21 mouse cellular contexts compared by ENCODE assay signal in the genomic region with DNA sequence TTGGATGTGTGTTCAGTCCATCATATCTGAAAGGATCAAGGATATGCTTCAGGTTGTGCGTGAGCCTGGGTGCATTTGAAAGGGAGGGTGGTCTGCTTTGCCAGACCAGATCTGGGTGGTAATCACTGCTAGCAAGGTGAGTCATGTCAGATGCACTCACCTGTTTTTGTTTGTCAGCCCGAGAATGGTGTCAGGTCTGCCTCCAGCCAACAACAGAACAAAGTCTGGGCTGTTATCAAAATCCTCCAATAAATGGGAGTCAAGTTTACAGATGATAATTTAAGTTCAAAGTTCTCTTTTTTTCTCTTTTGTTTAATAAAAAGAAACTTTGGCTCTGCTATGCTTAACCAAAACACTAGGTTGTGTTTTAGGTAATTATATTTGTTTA.
A peak's percentile ranks its signal among the peaks of the same experiment; 100 is the strongest.
DNase-seq lines count a peak whose midpoint lies in the region; ATAC-seq and TF ChIP-seq lines count a peak whose summit lies in the region.
"Had no signal": no experiment of that assay in that cellular context is flagged by ENCODE, and none has a peak within 500 bp of the region (broad histone marks: within the 10 kb centered on the region; RNA-seq: fewer than 3 reads in every experiment).

No protein-coding gene starts in this region.

- H3K79me2 ChIP-seq in C2C12 (ENCODE audit: control insufficient read depth, insufficient read depth) (no peaks in the 10 kb centered on the region), myocyte (ENCODE audit: control insufficient read depth, insufficient read depth) (no peaks in the 10 kb centered on the region)

- H3K27ac ChIP-seq in intestine, embryonic 15.5 days: no peak overlapping the region
- H3K27ac ChIP-seq in intestine, postnatal 0 days (ENCODE audit: low read depth, low read length): no peak overlapping the region
- 0 out of 2 replicates have a peak overlapping the region, but pooled peaks have one; percentile 10 for H3K27ac ChIP-seq in embryonic fibroblast, embryonic 13.5 days (ENCODE audit: insufficient read depth, low read length)
- H3K27ac ChIP-seq in forebrain, embryonic 16.5 days (ENCODE audit: low read length): no peak overlapping the region
- H3K27ac ChIP-seq: embryonic facial prominence, embryonic 12.5 days; embryonic facial prominence, embryonic 15.5 days; forebrain, embryonic 12.5 days; forebrain, embryonic 15.5 days; hindbrain, embryonic 12.5 days; hindbrain, embryonic 15.5 days had no signal

- WGBS in intestine, embryonic 15.5 days: 66% methylated on average over 2 of the region's 2 CpGs
- 63% methylated on average over 2 of the region's 2 CpGs for WGBS in intestine, postnatal 0 days
- WGBS in forebrain, embryonic 16.5 days: 80% methylated on average over 2 of the region's 2 CpGs

- H3K4me3 ChIP-seq in intestine, embryonic 15.5 days (replicated peaks): no peak overlapping the region
- H3K4me3 ChIP-seq in intestine, postnatal 0 days (ENCODE audit: low read depth, low read length): no peak overlapping the region
- H3K4me3 ChIP-seq in C2C12 (ENCODE audit: insufficient read depth, poor library complexity, severe bottlenecking) (no peak overlapping the region), myocyte (no peak overlapping the region)
- H3K4me3 ChIP-seq in embryonic fibroblast, embryonic 13.5 days (ENCODE audit: insufficient read depth, low read length): no peak overlapping the region
- H3K4me3 ChIP-seq in forebrain, embryonic 16.5 days (replicated peaks; ENCODE audit: low read length): no peak overlapping the region
- H3K4me3 ChIP-seq: embryonic facial prominence, embryonic 12.5 days; embryonic facial prominence, embryonic 15.5 days; erythroblast, embryonic 14.5 days; forebrain, embryonic 12.5 days; forebrain, embryonic 15.5 days; hindbrain, embryonic 12.5 days; hindbrain, embryonic 15.5 days had no signal

- ATAC-seq in intestine, embryonic 15.5 days: peak; percentile 65; the same call in 1 of the 2 replicates
- no peak for ATAC-seq in intestine, postnatal 0 days
- ATAC-seq in forebrain, embryonic 16.5 days: no peak
- ATAC-seq: forebrain, embryonic 15.5 days; Patski had no signal

- H3K79me3 ChIP-seq in C2C12 (ENCODE audit: low read depth): no peaks in the 10 kb centered on the region

- H3K27me3 ChIP-seq in intestine, embryonic 15.5 days (replicated peaks): no peaks in the 10 kb centered on the region
- no peaks in the 10 kb centered on the region for H3K27me3 ChIP-seq in intestine, postnatal 0 days (replicated peaks; ENCODE audit: control insufficient read depth, insufficient read depth, low read length)
- no peaks in the 10 kb centered on the region for H3K27me3 ChIP-seq in C2C12 (ENCODE audit: control insufficient read depth, insufficient read depth, insufficient read length)
- no peaks in the 10 kb centered on the region for H3K27me3 ChIP-seq in myocyte (ENCODE audit: control insufficient read depth, insufficient read depth, insufficient read length)
- H3K27me3 ChIP-seq in forebrain, embryonic 16.5 days (replicated peaks; ENCODE audit: control insufficient read depth, insufficient read depth, low read length): no peaks in the 10 kb centered on the region
- H3K27me3 ChIP-seq: CH12.LX; embryonic facial prominence, embryonic 12.5 days; embryonic facial prominence, embryonic 15.5 days; forebrain, embryonic 12.5 days; forebrain, embryonic 15.5 days; hindbrain, embryonic 12.5 days; hindbrain, embryonic 15.5 days had no signal

- no peak for TF ChIP-seq CTCF in intestine, postnatal 0 days (IDR thresholded peaks at IDR 0.05; ENCODE audit: low read depth)
- TF ChIP-seq CTCF in C2C12 (IDR thresholded peaks at IDR 0.05; ENCODE audit: control insufficient read depth, insufficient read depth, insufficient read length): no peak
- no peak for TF ChIP-seq CTCF in embryonic fibroblast, embryonic 13.5 days (IDR thresholded peaks at IDR 0.05; ENCODE audit: borderline replicate concordance, insufficient read depth, low read length)

- no peaks in the 10 kb centered on the region for H3K4me1 ChIP-seq in intestine, embryonic 15.5 days (replicated peaks)
- no peaks in the 10 kb centered on the region for H3K4me1 ChIP-seq in intestine, postnatal 0 days (replicated peaks; ENCODE audit: control insufficient read depth, insufficient read depth, low read length)
- H3K4me1 ChIP-seq in embryonic fibroblast, embryonic 13.5 days (ENCODE audit: control insufficient read depth, insufficient read depth, low read length): peaks cover 3% of the 10 kb centered on the region; the same call in 1 of the 2 replicates
- H3K4me1 ChIP-seq in forebrain, embryonic 16.5 days (replicated peaks; ENCODE audit: control insufficient read depth, insufficient read depth, low read length): no peaks in the 10 kb centered on the region
- H3K4me1 ChIP-seq: embryonic facial prominence, embryonic 12.5 days; embryonic facial prominence, embryonic 15.5 days; forebrain, embryonic 12.5 days; forebrain, embryonic 15.5 days; hindbrain, embryonic 12.5 days; hindbrain, embryonic 15.5 days had no signal

- no peaks in the 10 kb centered on the region for H3K9me3 ChIP-seq in intestine, embryonic 15.5 days
- H3K9me3 ChIP-seq in intestine, postnatal 0 days (ENCODE audit: control insufficient read depth): no peaks in the 10 kb centered on the region
- no peaks in the 10 kb centered on the region for H3K9me3 ChIP-seq in forebrain, embryonic 16.5 days (ENCODE audit: control insufficient read depth, low read length)
- H3K9me3 ChIP-seq: embryonic facial prominence, embryonic 12.5 days; embryonic facial prominence, embryonic 15.5 days; forebrain, embryonic 12.5 days; forebrain, embryonic 15.5 days; G1E; hindbrain, embryonic 12.5 days; hindbrain, embryonic 15.5 days had no signal

- TF ChIP-seq POLR2A in embryonic fibroblast, embryonic 13.5 days (IDR thresholded peaks at IDR 0.05; ENCODE audit: low read depth, low read length): no peak
- no peak for TF ChIP-seq POLR2A in myocyte (IDR thresholded peaks at IDR 0.05; ENCODE audit: insufficient read length, low read depth)

- H3K9ac ChIP-seq in intestine, embryonic 15.5 days: no peak overlapping the region
- H3K9ac ChIP-seq in intestine, postnatal 0 days (ENCODE audit: low read depth, low read length): no peak overlapping the region
- no peak overlapping the region for H3K9ac ChIP-seq in forebrain, embryonic 16.5 days (replicated peaks; ENCODE audit: low read depth, low read length)
- H3K9ac ChIP-seq: embryonic facial prominence, embryonic 12.5 days; embryonic facial prominence, embryonic 15.5 days; forebrain, embryonic 12.5 days; forebrain, embryonic 15.5 days; hindbrain, embryonic 12.5 days; hindbrain, embryonic 15.5 days had no signal

- DNase-seq in adipocyte (ENCODE audit: low spot score): no peak
- DNase-seq: cerebellum, adult 11-12 months; cerebellum, adult 8-10 months; gastrocnemius, postnatal 14 days had no signal

- H3K36me3 ChIP-seq in intestine, embryonic 15.5 days: no peaks in the 10 kb centered on the region
- H3K36me3 ChIP-seq in intestine, postnatal 0 days (ENCODE audit: control insufficient read depth, insufficient read depth): no peaks in the 10 kb centered on the region
- no peaks in the 10 kb centered on the region for H3K36me3 ChIP-seq in C2C12 (ENCODE audit: control insufficient read depth, insufficient read depth)
- no peaks in the 10 kb centered on the region for H3K36me3 ChIP-seq in myocyte (ENCODE audit: control insufficient read depth, insufficient read depth)
- no peaks in the 10 kb centered on the region for H3K36me3 ChIP-seq in forebrain, embryonic 16.5 days (ENCODE audit: control insufficient read depth, insufficient read depth)
- H3K36me3 ChIP-seq: embryonic facial prominence, embryonic 12.5 days; embryonic facial prominence, embryonic 15.5 days; forebrain, embryonic 12.5 days; forebrain, embryonic 15.5 days; G1E; hindbrain, embryonic 12.5 days; hindbrain, embryonic 15.5 days had no signal

- H3K4me2 ChIP-seq in intestine, embryonic 15.5 days (replicated peaks): no peak overlapping the region
- no peak overlapping the region for H3K4me2 ChIP-seq in intestine, postnatal 0 days (replicated peaks; ENCODE audit: low read depth)
- peak overlapping the region; percentile 42 for H3K4me2 ChIP-seq in myocyte (ENCODE audit: low read depth)
- H3K4me2 ChIP-seq in forebrain, embryonic 16.5 days (ENCODE audit: low read length): no peak overlapping the region
- H3K4me2 ChIP-seq: embryonic facial prominence, embryonic 12.5 days; embryonic facial prominence, embryonic 15.5 days; forebrain, embryonic 12.5 days; forebrain, embryonic 15.5 days; heart, embryonic 11.5 days; hindbrain, embryonic 12.5 days; hindbrain, embryonic 15.5 days had no signal

- H3ac ChIP-seq in C2C12 (ENCODE audit: control insufficient read depth, insufficient read length, low read depth): no peak overlapping the region
- H3ac ChIP-seq in myocyte (ENCODE audit: control insufficient read depth, insufficient read length): no peak overlapping the region

TF ChIP-seq in C2C12, 6 proteins besides CTCF, POLR2A, EP300 and RAD21:
- no peak for TF ChIP-seq CEBPB (IDR thresholded peaks at IDR 0.05; ENCODE audit: low read depth)
- TF ChIP-seq MYOD1 (IDR thresholded peaks at IDR 0.05; ENCODE audit: control insufficient read depth, insufficient read length, low read depth): peak; percentile 60

TF ChIP-seq in myocyte, 11 proteins besides CTCF, POLR2A, EP300 and RAD21:
- no peak for TF ChIP-seq SRF (IDR thresholded peaks at IDR 0.05; ENCODE audit: control insufficient read depth, insufficient read length, low read depth)
- no peak for TF ChIP-seq CEBPB (IDR thresholded peaks at IDR 0.05; ENCODE audit: insufficient read depth, poor library complexity, severe bottlenecking)
- no peak for TF ChIP-seq MYOG (IDR thresholded peaks at IDR 0.05; ENCODE audit: control insufficient read depth in 1 of 3, insufficient read depth in 1 of 3, insufficient read length in 2 of 3, low read depth in 2 of 3)
- no peak for TF ChIP-seq TCF12 (IDR thresholded peaks at IDR 0.05; ENCODE audit: insufficient read depth, poor library complexity, severe bottlenecking)
- TF ChIP-seq MAX (IDR thresholded peaks at IDR 0.05; ENCODE audit: low read depth): no peak
- TF ChIP-seq E2F4 (IDR thresholded peaks at IDR 0.05; ENCODE audit: insufficient read depth): no peak
